Mouse (Mus musculus) forebrain, postnatal 0 days (tissue): ENCODE data around the gene Tnp2. TPM values are rescaled to one million over a fixed set of nuclear protein-coding genes. Genes with fewer than 3 reads are reported as not detected.

ENCODE experiments used
- ATAC-seq: fragments of 200-750 bp; cut with Nextera tagmentation; 2 replicates; pipeline ENCODE4 v1.8.0; 2017; ENCODE audit warnings: mild to moderate bottlenecking, moderate library complexity
- DNase-seq: peaks from one replicate; pipeline ENCODE4 v3.0.0-alpha.2; 2015
- H3K27ac ChIP-seq: fragments of 300-500 bp; sonication (generic); 2 replicates; pipeline ENCODE4 v1.5.1; 2014; ENCODE audit warnings: low read depth, mild to moderate bottlenecking, antibody characterized with exemption, low read length, moderate library complexity, mixed read lengths
- H3K27me3 ChIP-seq: fragments of 300-500 bp; sonication (generic); 2 replicates; pipeline ENCODE4 v1.6.1; 2014; ENCODE audit warnings: mild to moderate bottlenecking, low read length, mixed read lengths; ENCODE audit not compliant: insufficient read depth
- H3K36me3 ChIP-seq: fragments of 300-500 bp; sonication (generic); 2 replicates; pipeline ENCODE4 v1.6.1; 2014; ENCODE audit warnings: mild to moderate bottlenecking, moderate library complexity; ENCODE audit not compliant: insufficient read depth
- H3K4me1 ChIP-seq: fragments of 300-500 bp; sonication (generic); 2 replicates; pipeline ENCODE4 v1.6.1; 2014; ENCODE audit warnings: antibody characterized with exemption; ENCODE audit not compliant: insufficient read depth
- H3K4me2 ChIP-seq: fragments of 300-500 bp; sonication (generic); 2 replicates; pipeline ENCODE4 v1.6.1; 2014; ENCODE audit warnings: low read depth, mild to moderate bottlenecking, moderate library complexity
- H3K4me3 ChIP-seq: fragments of 300-500 bp; sonication (generic); 2 replicates; pipeline ENCODE4 v1.5.1; 2014; ENCODE audit warnings: low read depth, low read length, mixed read lengths
- H3K9ac ChIP-seq: fragments of 300-500 bp; sonication (generic); 2 replicates; pipeline ENCODE4 v1.6.1; 2014; ENCODE audit warnings: mild to moderate bottlenecking
- H3K9me3 ChIP-seq: fragments of 300-500 bp; sonication (generic); 2 replicates; pipeline ENCODE4 v1.6.1; 2016; ENCODE audit warnings: low read length
- CTCF ChIP-seq: sonication (generic); IDR thresholded peaks from 2 replicates; pipeline ENCODE4 v1.5.1; 2016; ENCODE audit warnings: antibody characterized with exemption, control low read depth, low read depth
- WGBS: fragments of 180-500 bp; shearing (Covaris S2); extraction: QIAGEN DNeasy Blood & Tissue Kit; methylation state at CpG from one replicate; pipeline ENCODE4 v1.1.7; 2014; 5-methylcytosine and 5-hydroxymethylcytosine counted together
- polyA plus RNA-seq: library from polyadenylated mRNA; unstranded; fragments of >200 nt; fragmentation: Nextera tagmentation; extraction: Ambion mirVana; gene quantifications from 2 replicates; pipeline ENCODE4 v1.2.1, GENCODE M21; 2015
- total RNA-seq: library from RNA; depleted of rRNA; stranded (reverse); fragments of >200 nt; gene quantifications from 2 replicates; pipeline ENCODE4 v1.2.3, GENCODE M21; 2014; rRNA removed

The Tnp2 gene
- not detected in 2 replicates for total RNA-seq
- polyA plus RNA-seq = not detected in 2 replicates

GRCm38 (mm10) chr16:10788271-10788670, at the start of gene Tnp2:
Gene Tnp2 (minus strand): TSS chr16:10788660.
- Histone ChIP-seq H3K27ac (no peak within 1 kb of the TSS), H3K27me3 (peaks cover 5% of the 10 kb centered on the region; the same call in 1 of the 2 replicates), H3K4me1 (no peaks in the 10 kb centered on the region), H3K9me3 (no peaks in the 10 kb centered on the region), H3K9ac (no peak within 1 kb of the TSS), H3K36me3 (no peaks in the 10 kb centered on the region), H3K4me3 (no peak within 1 kb of the TSS), H3K4me2 (no peak within 1 kb of the TSS)
- ATAC-seq (no peak), DNase-seq (no peak)
- WGBS = 62% methylated on average over 16 of the region's 16 CpGs
- TF ChIP-seq CTCF = no peak

- no peak for TF ChIP-seq CTCF
- Histone ChIP-seq H3K4me1 (no peaks in the 10 kb centered on the region; the same call in 1 of the 2 replicates), H3K9ac (no peak overlapping the region), H3K4me2 (no peak overlapping the region), H3K4me3 (no peak overlapping the region), H3K9me3 (no peaks in the 10 kb centered on the region), H3K36me3 (no peaks in the 10 kb centered on the region), H3K27ac (no peak overlapping the region), H3K27me3 (no peaks in the 10 kb centered on the region)
- DNase-seq (no peak), ATAC-seq (no peak)
- WGBS = 85% methylated on average over 1 of the region's 1 CpGs
Measured at GRCm38 (mm10) chr16:10837903-10838302, 49.4 kb upstream of the Tnp2 start.

GRCm38 (mm10) chr16:10837250-10837649, 48.8 kb upstream of the Tnp2 start:
- Histone ChIP-seq H3K36me3 (no peaks in the 10 kb centered on the region), H3K27ac (no peak overlapping the region), H3K9ac (no peak overlapping the region), H3K4me2 (no peak overlapping the region), H3K27me3 (no peaks in the 10 kb centered on the region), H3K9me3 (no peaks in the 10 kb centered on the region), H3K4me3 (no peak overlapping the region), H3K4me1 (no peaks in the 10 kb centered on the region; the same call in 1 of the 2 replicates)
- DNase-seq (no peak), ATAC-seq (no peak)
- no peak for TF ChIP-seq CTCF
- WGBS = 93% methylated on average over 3 of the region's 3 CpGs

- ATAC-seq = no peak
- 94% methylated on average over 3 of the region's 3 CpGs for WGBS
- Histone ChIP-seq H3K9me3 (no peaks in the 10 kb centered on the region), H3K27me3 (no peaks in the 10 kb centered on the region), H3K9ac (no peak overlapping the region), H3K27ac (no peak overlapping the region), H3K4me1 (no peaks in the 10 kb centered on the region; the same call in 1 of the 2 replicates), H3K36me3 (no peaks in the 10 kb centered on the region), H3K4me2 (no peak overlapping the region), H3K4me3 (no peak overlapping the region)
- no peak for TF ChIP-seq CTCF
- no peak for DNase-seq
Measured at GRCm38 (mm10) chr16:10836388-10836787, 47.9 kb upstream of the Tnp2 start.

- Histone ChIP-seq H3K36me3 (no peaks in the 10 kb centered on the region), H3K4me2 (peak within 1 kb of the TSS; percentile 98), H3K9ac (peak within 1 kb of the TSS; percentile 48), H3K4me3 (peak within 1 kb of the TSS; percentile 72), H3K4me1 (no peaks in the 10 kb centered on the region; the same call in 1 of the 2 replicates), H3K9me3 (no peaks in the 10 kb centered on the region), H3K27me3 (no peaks in the 10 kb centered on the region), H3K27ac (no peak within 1 kb of the TSS)
- TF ChIP-seq CTCF = no peak
- ATAC-seq (peak; percentile 98), DNase-seq (peak; percentile 92)
- under 1% methylated on average over 53 of the region's 69 CpGs for WGBS
Measured at GRCm38 (mm10) chr16:10834911-10835587, 46.6 kb upstream of the Tnp2 start, which contains the start of gene Rmi2. Gene Rmi2 (plus strand): TSS chr16:10835059.

GRCm38 (mm10) chr16:10834542-10834910, 46.1 kb upstream of the Tnp2 start:
- peak; percentile 8; the same call in 1 of the 2 replicates for ATAC-seq
- no peaks in the 10 kb centered on the region for H3K27me3 ChIP-seq

GRCm38 (mm10) chr16:10828461-10828805, 40.0 kb upstream of the Tnp2 start:
- Histone ChIP-seq H3K27ac (no peak overlapping the region), H3K9me3 (no peaks in the 10 kb centered on the region), H3K27me3 (no peaks in the 10 kb centered on the region), H3K4me1 (no peaks in the 10 kb centered on the region), H3K4me2 (no peak overlapping the region), H3K9ac (no peak overlapping the region), H3K36me3 (no peaks in the 10 kb centered on the region), H3K4me3 (no peak overlapping the region)
- 84% methylated on average over 4 of the region's 4 CpGs for WGBS
- DNase-seq = no peak
- TF ChIP-seq CTCF = no peak
- ATAC-seq = no peak

More at GRCm38 (mm10) chr16:10834542-10834910, 46.1 kb upstream of the Tnp2 start:
- Histone ChIP-seq H3K4me2 (peak overlapping the region; percentile 98), H3K9ac (no peak overlapping the region), H3K27ac (no peak overlapping the region), H3K4me1 (no peaks in the 10 kb centered on the region; the same call in 1 of the 2 replicates), H3K36me3 (no peaks in the 10 kb centered on the region), H3K9me3 (no peaks in the 10 kb centered on the region), H3K4me3 (peak overlapping the region; percentile 72)
- whole genome bisulfite sequencing = 5% methylated on average over 12 of the region's 12 CpGs
- no peak for DNase-seq
- no peak for TF ChIP-seq CTCF
